Mouse (Mus musculus) adrenal gland, postnatal 14 days (tissue): ENCODE measurements at regions not wholly inside any gene's neighbourhood (a gene's known extent, or its start where the extent isn't known, plus 50 kb on each side); places are given as distances from the start of the nearest gene placed in this dataset.

ENCODE experiments used
- DNase-seq: peaks from one replicate; pipeline ENCODE4 v3.0.0; 2021; ENCODE audit warnings: mixed read lengths

DNA sequence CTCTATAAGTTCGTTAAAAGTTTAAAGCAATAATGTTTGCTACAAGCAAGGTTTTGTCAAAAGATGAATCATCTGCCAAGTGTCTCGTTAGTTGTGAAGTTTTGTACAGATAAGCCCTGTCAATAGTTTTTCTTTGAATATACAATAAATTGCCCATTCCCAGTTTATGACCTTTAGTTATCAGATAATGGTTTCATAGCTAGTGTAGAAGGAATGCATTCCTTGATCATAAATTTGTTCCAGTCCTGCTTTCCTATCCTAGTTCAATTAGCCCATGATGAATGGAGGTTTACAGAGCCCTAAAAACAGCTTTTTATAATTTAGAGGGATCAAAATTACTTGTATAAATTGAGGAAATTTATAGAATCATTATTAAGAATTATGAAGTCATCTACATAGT lies 62.5 kb upstream of the Lrch2 start:
- no peak for DNase-seq

DNA sequence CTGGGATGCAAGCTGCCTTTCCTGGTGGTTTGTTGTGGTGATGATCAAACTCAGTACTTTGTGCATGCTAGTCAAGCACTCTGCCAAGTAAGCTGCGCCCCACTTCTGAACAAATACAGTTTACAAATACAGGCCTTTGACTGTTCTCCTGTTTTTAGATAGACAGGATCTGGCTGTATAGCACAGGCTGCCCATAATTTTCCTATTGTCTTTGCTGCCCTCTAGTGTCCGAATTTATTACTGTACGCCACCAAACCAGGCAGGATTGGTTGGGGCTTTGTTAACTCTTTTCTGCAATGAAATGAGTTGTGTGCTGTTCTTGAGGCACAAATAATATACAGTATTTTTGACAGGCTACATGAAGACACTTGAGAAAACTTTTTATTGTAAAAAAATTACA lies 54.8 kb upstream of the Lrch2 start:
- DNase-seq = peak; percentile 27
